Mouse (Mus musculus): ENCODE measurements at regions not wholly inside any gene's neighbourhood (a gene's known extent, or its start where the extent isn't known, plus 50 kb on each side); places are given as distances from the start of the nearest gene placed in this dataset.

DNA sequence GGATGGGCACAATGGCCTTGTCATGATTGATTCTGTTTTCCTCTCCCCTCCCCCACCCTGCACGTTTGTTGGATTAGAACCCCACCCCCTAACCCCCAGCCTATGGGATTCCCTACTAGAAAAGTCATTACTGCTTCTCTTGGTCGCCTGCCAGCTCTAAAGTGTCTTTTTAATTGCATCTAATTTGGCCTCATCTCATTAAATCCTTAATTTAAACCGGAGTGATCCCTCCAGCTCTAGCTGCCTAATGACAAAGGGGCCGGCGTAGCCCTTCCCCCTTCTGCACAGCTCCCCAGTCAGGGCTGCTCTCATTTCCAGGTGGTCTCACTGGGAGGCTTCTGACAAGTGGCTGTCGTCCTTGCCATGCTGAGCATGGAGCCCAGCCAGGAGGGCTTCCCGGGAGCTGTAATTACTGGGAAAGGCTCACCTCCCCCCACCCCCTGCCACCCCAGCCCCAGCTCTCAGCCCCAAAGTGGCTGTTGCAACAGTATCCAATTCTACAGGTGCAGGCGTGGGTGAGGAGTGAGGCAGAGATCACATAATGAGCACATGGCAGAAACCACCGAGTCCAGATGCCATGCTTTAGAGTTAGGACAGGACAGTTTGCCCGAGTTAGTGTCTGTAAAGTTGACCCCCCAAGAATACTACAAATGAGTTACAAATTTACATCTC lies 84.8 kb upstream of the Aldh1b1 start:
- in situ Hi-C loops (cut with MboI; ENCODE audit: unreplicated experiment in 2 of 2) = loop anchor here in 1 of 2 experiments (25.0 kb wide), 1 partner anchor 1527 kb away; no protein-coding TSS in a partner anchor

GRCm38 (mm10) chr4:45713046-45713706 lies 85.6 kb upstream of the Aldh1b1 start:
- in situ Hi-C loops (cut with MboI; ENCODE audit: unreplicated experiment in 2 of 2) = loop anchor here in 1 of 2 experiments (25.0 kb wide), 1 partner anchor 1526 kb away; no protein-coding TSS in a partner anchor

- in situ Hi-C loops (cut with MboI; ENCODE audit: unreplicated experiment in 2 of 2) = loop anchor here in 1 of 2 experiments (25.0 kb wide), 1 partner anchor 1517 kb away; no protein-coding TSS in a partner anchor
These were observed 94.8 kb upstream of the Aldh1b1 start for GRCm38 (mm10) chr4:45703997-45704396.

GRCm38 (mm10) chr4:45699601-45700000 lies 99.2 kb upstream of the Aldh1b1 start:
- in situ Hi-C loops (cut with MboI; ENCODE audit: unreplicated experiment in 2 of 2) = no loop called here

DNA sequence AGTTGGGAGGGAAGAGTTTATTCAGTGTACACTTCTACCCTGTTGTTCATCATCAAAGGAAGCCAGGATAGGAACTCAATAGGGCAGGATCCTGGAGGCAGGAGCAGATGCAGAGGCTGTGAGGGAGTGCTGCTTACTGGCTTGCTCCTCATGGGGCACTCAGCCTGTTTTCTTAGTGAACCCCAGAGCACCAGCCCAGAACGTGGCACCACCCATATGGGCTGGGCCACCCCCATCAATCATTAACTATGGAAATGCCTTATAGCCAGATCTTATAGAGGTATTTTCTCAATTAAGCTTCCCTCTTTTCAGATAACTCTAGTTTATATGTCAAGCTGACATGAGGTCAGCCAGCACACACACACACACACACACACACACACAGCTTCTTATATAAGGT lies 103.6 kb upstream of the Aldh1b1 start:
- in situ Hi-C loops (cut with MboI; ENCODE audit: unreplicated experiment in 2 of 2) = no loop called here

DNA sequence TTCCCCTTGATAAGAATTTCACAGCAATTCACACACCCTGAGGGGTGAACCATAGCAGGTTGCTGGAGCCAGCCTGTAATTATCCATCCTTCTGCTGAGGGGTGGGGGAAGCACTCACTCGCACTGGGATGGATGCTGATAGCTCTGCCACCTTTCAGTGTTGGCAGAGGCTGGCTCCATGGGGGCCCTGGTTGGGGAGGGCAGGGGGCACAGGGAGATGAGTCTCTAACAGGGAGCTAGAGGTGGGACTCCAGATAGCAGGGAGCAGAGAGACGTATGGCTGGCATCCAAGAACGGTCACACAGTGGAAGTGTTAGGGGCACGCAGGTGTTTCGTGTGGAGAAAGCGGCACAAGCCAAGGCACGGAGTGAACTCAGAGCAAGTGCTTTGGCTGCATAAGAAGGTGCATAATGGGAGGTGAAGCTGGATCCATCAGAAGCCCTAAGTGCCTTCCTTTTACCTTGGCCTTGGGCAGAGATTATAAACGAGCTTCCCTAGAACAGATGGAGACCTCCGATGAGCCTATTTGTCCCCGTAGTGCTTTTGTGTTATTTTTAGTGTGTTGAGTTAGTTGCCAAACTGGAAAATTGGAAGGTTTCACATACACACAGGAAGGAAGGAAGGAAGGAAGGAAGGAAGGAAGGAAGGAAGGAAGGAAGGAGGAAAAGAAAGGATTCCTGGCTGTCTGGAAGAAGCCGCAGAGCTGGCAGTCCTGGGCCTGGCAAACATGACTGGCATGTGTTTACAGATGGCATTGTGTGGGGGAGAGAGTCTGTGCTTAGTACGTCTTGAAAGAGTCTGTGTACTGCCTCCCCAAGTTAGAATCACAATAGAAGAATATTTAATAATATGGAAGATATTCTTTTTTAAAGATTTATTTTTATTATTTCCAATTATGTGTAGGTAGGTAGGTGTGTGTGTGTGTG lies 108.6 kb upstream of the Aldh1b1 start:
- in situ Hi-C loops (cut with MboI; ENCODE audit: unreplicated experiment in 2 of 2) = no loop called here

- in situ Hi-C loops (cut with MboI; ENCODE audit: unreplicated experiment in 2 of 2) = no loop called here
These were observed 109.2 kb upstream of the Aldh1b1 start for GRCm38 (mm10) chr4:45689572-45689971.

- in situ Hi-C loops (cut with MboI; ENCODE audit: unreplicated experiment in 2 of 2) = no loop called here
These were observed 110.6 kb upstream of the Aldh1b1 start for GRCm38 (mm10) chr4:45688233-45688632.

DNA sequence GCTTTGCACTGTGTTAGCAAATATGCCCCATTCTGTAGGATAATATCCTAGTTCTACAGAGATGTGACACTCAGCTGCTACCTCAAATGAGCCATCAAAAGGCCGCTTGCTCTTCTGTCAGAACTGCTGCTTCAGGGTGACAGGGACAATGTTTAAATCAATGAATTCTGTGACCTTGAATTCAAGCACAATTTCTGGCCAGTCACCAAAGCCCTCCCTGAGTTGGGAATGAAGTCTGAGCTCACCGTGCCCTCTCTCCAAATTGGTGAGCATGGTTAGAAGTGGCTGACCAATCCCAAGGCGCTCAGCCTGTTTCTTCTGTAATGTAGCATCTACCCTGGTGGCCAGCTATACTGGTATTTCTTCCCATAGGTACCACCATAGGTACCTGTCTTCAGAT lies 113.8 kb upstream of the Aldh1b1 start:
- in situ Hi-C loops (cut with MboI; ENCODE audit: unreplicated experiment in 2 of 2) = no loop called here

DNA sequence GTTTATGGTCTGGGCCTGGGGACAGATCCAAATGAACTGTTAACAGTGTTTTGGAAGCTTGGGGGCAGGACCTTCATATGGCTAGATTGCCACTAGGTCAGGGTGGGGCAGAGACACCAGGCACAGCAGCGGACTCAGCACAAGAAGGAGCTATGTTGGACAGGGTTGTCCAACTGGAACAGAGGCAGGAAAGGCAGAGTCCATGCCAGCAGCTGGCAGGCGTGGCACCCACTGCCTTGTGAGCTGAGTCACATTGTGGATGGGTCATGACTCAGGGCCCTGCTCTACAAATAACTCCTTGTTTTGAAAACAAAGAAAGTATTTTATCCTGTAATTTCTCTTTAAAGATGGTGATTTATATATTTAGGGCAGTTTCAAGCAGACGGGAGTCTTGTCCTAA lies 115.6 kb upstream of the Aldh1b1 start:
- in situ Hi-C loops (cut with MboI; ENCODE audit: unreplicated experiment in 2 of 2) = no loop called here

DNA sequence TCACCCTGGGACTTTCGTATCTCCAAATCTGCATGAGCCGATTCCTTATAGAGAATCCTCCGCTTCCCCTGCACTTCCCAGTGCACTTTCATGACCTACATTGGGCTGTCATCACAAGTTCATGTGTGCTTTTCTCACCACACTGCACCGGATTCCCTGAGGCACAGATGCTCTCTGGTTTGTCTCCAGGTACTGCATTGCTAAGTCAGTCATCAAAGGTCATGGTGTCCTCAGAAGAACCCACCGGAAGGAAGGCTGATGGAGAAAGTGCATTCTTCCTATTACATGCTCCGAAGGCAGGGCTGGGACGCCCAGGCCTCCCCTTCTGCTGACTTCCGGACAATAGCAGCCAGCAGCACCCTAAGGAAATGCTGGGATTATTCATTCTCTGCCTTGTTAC lies 116.1 kb upstream of the Aldh1b1 start:
- in situ Hi-C loops (cut with MboI; ENCODE audit: unreplicated experiment in 2 of 2) = no loop called here

DNA sequence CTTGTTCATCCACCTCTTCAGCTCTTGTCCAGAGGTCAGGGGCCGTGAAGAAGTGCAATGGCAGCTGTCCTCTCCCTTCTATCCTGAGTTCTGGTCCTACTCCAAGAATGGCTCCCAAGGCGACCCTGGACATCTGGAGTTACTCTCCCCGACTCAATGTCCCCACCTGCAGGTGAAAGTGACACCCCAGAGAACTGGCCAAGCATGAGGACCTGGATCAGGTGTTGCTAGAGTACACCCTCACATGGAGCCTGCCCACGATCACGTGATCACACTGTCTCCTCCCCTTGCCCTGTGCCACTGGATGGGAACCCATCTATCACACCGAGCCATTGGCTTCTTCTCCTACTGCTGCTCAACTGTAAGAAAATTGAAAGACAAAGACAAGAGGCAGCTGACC lies 122.7 kb upstream of the Aldh1b1 start:
- in situ Hi-C loops (cut with MboI; ENCODE audit: unreplicated experiment in 2 of 2) = no loop called here

DNA sequence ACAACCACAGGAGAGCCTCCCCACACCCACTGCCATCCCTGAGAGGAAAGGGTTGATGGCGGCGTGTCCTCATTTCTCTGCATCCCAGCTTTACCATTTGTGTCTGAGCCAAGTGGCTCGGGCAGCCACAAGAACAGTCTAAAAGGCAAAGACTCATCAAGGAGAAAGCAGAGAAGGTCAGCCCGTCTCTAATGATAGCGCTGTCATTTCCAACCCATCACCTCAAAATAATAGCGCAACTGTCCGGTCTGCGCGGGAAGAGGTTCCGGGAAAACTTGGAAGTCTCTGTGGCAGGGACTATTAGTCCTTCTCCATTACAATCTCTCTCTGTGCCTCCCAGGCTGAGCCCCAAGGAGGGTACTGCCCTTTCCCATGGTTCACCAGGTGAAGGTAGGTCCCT lies 124.5 kb upstream of the Aldh1b1 start:
- in situ Hi-C loops (cut with MboI; ENCODE audit: unreplicated experiment in 2 of 2) = no loop called here

- in situ Hi-C loops (cut with MboI; ENCODE audit: unreplicated experiment in 2 of 2) = no loop called here
These were observed 125.6 kb upstream of the Aldh1b1 start for GRCm38 (mm10) chr4:45673081-45673819.

- in situ Hi-C loops (cut with MboI; ENCODE audit: unreplicated experiment in 2 of 2) = no loop called here
These were observed 126.4 kb upstream of the Aldh1b1 start for GRCm38 (mm10) chr4:45672262-45673076.

DNA sequence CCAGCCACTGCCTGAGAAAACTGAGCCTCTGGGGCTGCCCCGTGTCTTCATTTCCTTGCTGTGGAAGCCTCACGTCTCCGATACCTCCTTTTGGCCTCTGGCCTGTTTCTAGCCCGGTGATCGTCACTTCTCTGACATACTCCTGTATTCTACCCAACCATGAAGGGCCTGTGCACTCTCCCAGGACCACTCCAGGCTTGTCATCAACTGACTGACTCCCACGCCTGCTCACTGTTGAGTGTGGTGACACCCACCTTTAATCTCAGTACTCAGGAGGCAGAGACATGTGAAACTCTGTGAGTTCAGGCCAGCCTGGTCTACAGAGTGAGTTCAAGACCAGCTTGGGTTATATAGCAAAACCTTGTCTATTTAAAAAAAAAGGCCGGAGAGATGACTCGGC lies 132.1 kb upstream of the Shb start:
- in situ Hi-C loops (cut with MboI; ENCODE audit: unreplicated experiment in 2 of 2) = no loop called here

DNA sequence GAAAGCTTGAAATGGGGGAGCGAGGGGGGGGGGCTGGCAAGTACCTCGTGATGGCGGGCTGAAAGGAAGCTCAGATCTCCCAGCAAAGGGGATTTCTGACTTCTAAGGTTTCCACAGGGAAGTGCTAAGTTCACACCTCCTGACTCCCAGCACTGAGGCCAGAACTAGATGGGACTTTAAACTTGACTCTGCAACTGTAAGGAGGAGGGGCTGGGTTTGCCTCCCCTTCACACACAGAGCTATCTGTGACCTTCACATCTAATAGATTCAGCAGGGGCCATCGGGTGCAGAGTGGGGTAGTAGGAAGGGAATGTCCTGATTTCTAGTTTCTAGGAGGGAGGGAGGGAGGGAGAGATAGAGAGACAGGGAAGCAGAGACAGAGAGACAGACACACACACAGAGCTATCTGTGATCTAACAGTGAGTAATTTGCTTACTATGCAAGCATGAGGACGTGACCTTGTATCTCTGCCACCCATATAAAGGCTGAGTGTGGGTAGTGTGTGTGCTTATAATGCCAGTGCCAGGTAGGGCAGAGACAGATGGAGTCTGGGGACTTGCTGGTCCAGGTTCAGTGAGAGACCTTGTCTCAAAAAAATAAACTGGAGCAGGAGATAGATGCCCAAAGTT lies 125.2 kb upstream of the Shb start:
- in situ Hi-C loops (cut with MboI; ENCODE audit: unreplicated experiment in 2 of 2) = no loop called here

GRCm38 (mm10) chr4:45655780-45656179 lies 123.5 kb upstream of the Shb start:
- in situ Hi-C loops (cut with MboI; ENCODE audit: unreplicated experiment in 2 of 2) = no loop called here

GRCm38 (mm10) chr4:45654804-45655155 lies 122.5 kb upstream of the Shb start:
- in situ Hi-C loops (cut with MboI; ENCODE audit: unreplicated experiment in 2 of 2) = no loop called here
